18 mouse cellular contexts compared by ENCODE assay signal in genomic region chr8:11510971-11511370, GRCm38 (mm10).
"Had no signal": no experiment of that assay in that cellular context is flagged by ENCODE, and none has a peak within 500 bp of the region (broad histone marks: within the 10 kb centered on the region; RNA-seq: fewer than 3 reads in every experiment).

No protein-coding gene starts in this region.

- H3K9ac ChIP-seq: liver, embryonic 13.5 days; lung, embryonic 14.5 days; neural tube, embryonic 12.5 days; neural tube, embryonic 15.5 days had no signal

- H3K27me3 ChIP-seq: liver, embryonic 13.5 days; neural tube, embryonic 12.5 days; neural tube, embryonic 15.5 days had no signal

- H3K4me1 ChIP-seq: neural tube, embryonic 12.5 days; neural tube, embryonic 15.5 days had no signal

- DNase-seq: kidney, adult 2 months; kidney, postnatal 25 days; layer of hippocampus, postnatal 36 days; liver, embryonic 13.5 days; lung, embryonic 14.5 days; midbrain, embryonic 14.5 days; retina, postnatal 1 day; right cerebral cortex, postnatal 4 days; thymus, adult 2 months; thymus, postnatal 14 days; thymus, postnatal 4 days had no signal

- H3K4me3 ChIP-seq: left cerebral cortex, adult 2 months; liver, embryonic 13.5 days; neural tube, embryonic 12.5 days; neural tube, embryonic 15.5 days had no signal

- H3K9me3 ChIP-seq: liver, embryonic 13.5 days; neural tube, embryonic 12.5 days; neural tube, embryonic 15.5 days had no signal

- ATAC-seq: lung, postnatal 0 days had no signal

- H3K4me2 ChIP-seq: liver, embryonic 13.5 days; lung, embryonic 14.5 days; neural tube, embryonic 12.5 days; neural tube, embryonic 15.5 days had no signal

- H3K27ac ChIP-seq: kidney, postnatal 0 days; left cerebral cortex, adult 2 months; liver, embryonic 13.5 days; macrophage; neural tube, embryonic 12.5 days; neural tube, embryonic 15.5 days; stomach, postnatal 0 days had no signal
